Mouse (Mus musculus): ENCODE measurements around the gene Exoc6b. TPM values are rescaled to one million over a fixed set of nuclear protein-coding genes. Genes with fewer than 3 reads are reported as not detected.
A peak's percentile ranks its signal among the peaks of the same experiment; 100 is the strongest.

Gene Exoc6b
- total and polyA plus RNA-seq, 2 experiments from 2014 or later, result 37.0 to 43.7 TPM

GRCm38 (mm10) chr6:84845665-84846064 lies 223.6 kb downstream of the Exoc6b start:
- no peaks in the 10 kb centered on the region for H3K4me1 ChIP-seq (ENCODE audit: insufficient read depth, low read length)
- 66% methylated on average over 7 of the region's 7 CpGs for WGBS
- H3K36me3 ChIP-seq (ENCODE audit: insufficient read depth, low read length), result peaks cover 5% of the 10 kb centered on the region; the same call in 1 of the 2 replicates
- no peak overlapping the region for H3K4me3 ChIP-seq (ENCODE audit: low read depth, low read length)
- H3K4me2 ChIP-seq (ENCODE audit: low read depth, low read length, poor library complexity, severe bottlenecking), result no peak overlapping the region
- ATAC-seq (ENCODE audit: low FRiP score), result no peak
- H3K9me3 ChIP-seq (ENCODE audit: low read length), result no peaks in the 10 kb centered on the region
- DNase-seq (ENCODE audit: low spot score), result no peak
- no peak overlapping the region for H3K9ac ChIP-seq (replicated peaks; ENCODE audit: low read length, poor library complexity, severe bottlenecking)
- no peaks in the 10 kb centered on the region for H3K27me3 ChIP-seq (ENCODE audit: insufficient read depth, low read length)
- H3K27ac ChIP-seq (ENCODE audit: low read depth, low read length), result no peak overlapping the region
- TF ChIP-seq CTCF (IDR thresholded peaks at IDR 0.05), result no peak

GRCm38 (mm10) chr6:84841138-84841537 lies 228.2 kb downstream of the Exoc6b start:
- no peak overlapping the region for H3K27ac ChIP-seq (ENCODE audit: low read depth, low read length)
- ATAC-seq (ENCODE audit: low FRiP score) (no peak), DNase-seq (ENCODE audit: low spot score) (no peak)
- H3K36me3 ChIP-seq (ENCODE audit: insufficient read depth, low read length), result no peaks in the 10 kb centered on the region
- H3K9me3 ChIP-seq (ENCODE audit: low read length), result no peaks in the 10 kb centered on the region
- H3K27me3 ChIP-seq (ENCODE audit: insufficient read depth, low read length), result no peaks in the 10 kb centered on the region
- TF ChIP-seq CTCF (IDR thresholded peaks at IDR 0.05), result no peak
- no peak overlapping the region for H3K4me2 ChIP-seq (ENCODE audit: low read depth, low read length, poor library complexity, severe bottlenecking)
- no peaks in the 10 kb centered on the region for H3K4me1 ChIP-seq (ENCODE audit: insufficient read depth, low read length)
- no peak overlapping the region for H3K4me3 ChIP-seq (ENCODE audit: low read depth, low read length)
- no peak overlapping the region for H3K9ac ChIP-seq (replicated peaks; ENCODE audit: low read length, poor library complexity, severe bottlenecking)

GRCm38 (mm10) chr6:84807546-84807945 lies 261.8 kb downstream of the Exoc6b start:
- Histone ChIP-seq H3K4me1 (ENCODE audit: insufficient read depth, low read length) (no peaks in the 10 kb centered on the region), H3K9ac (replicated peaks; ENCODE audit: low read length, poor library complexity, severe bottlenecking) (no peak overlapping the region), H3K9me3 (ENCODE audit: low read length) (no peaks in the 10 kb centered on the region), H3K27ac (ENCODE audit: low read depth, low read length) (no peak overlapping the region), H3K4me2 (ENCODE audit: low read depth, low read length, poor library complexity, severe bottlenecking) (no peak overlapping the region), H3K36me3 (ENCODE audit: insufficient read depth, low read length) (peaks cover 4% of the 10 kb centered on the region), H3K4me3 (ENCODE audit: low read depth, low read length) (no peak overlapping the region), H3K27me3 (ENCODE audit: insufficient read depth, low read length) (no peaks in the 10 kb centered on the region)
- no peak for ATAC-seq (ENCODE audit: low FRiP score)
- no peak for TF ChIP-seq CTCF (IDR thresholded peaks at IDR 0.05)
- WGBS, result 91% methylated on average over 7 of the region's 7 CpGs
- no peak for DNase-seq (ENCODE audit: low spot score)

GRCm38 (mm10) chr6:84806132-84806730 lies 263.1 kb downstream of the Exoc6b start:
- WGBS, result 49% methylated on average over 2 of the region's 2 CpGs
- Histone ChIP-seq H3K27me3 (ENCODE audit: insufficient read depth, low read length) (no peaks in the 10 kb centered on the region), H3K4me3 (ENCODE audit: low read depth, low read length) (no peak overlapping the region), H3K9me3 (ENCODE audit: low read length) (no peaks in the 10 kb centered on the region), H3K4me2 (ENCODE audit: low read depth, low read length, poor library complexity, severe bottlenecking) (no peak overlapping the region), H3K27ac (ENCODE audit: low read depth, low read length) (no peak overlapping the region), H3K36me3 (ENCODE audit: insufficient read depth, low read length) (peaks cover 3% of the 10 kb centered on the region), H3K4me1 (ENCODE audit: insufficient read depth, low read length) (no peaks in the 10 kb centered on the region), H3K9ac (replicated peaks; ENCODE audit: low read length, poor library complexity, severe bottlenecking) (no peak overlapping the region)
- DNase-seq (ENCODE audit: low spot score), result peak; percentile 41
- TF ChIP-seq CTCF (IDR thresholded peaks at IDR 0.05), result no peak
- ATAC-seq (ENCODE audit: low FRiP score), result no peak; the same call in 1 of the 2 replicates

GRCm38 (mm10) chr6:84798736-84799135 lies 270.6 kb downstream of the Exoc6b start:
- 92% methylated on average over 3 of the region's 3 CpGs for WGBS
- ATAC-seq (ENCODE audit: low FRiP score) (no peak), DNase-seq (ENCODE audit: low spot score) (no peak)
- Histone ChIP-seq H3K27ac (ENCODE audit: low read depth, low read length) (no peak overlapping the region), H3K27me3 (ENCODE audit: insufficient read depth, low read length) (no peaks in the 10 kb centered on the region), H3K4me3 (ENCODE audit: low read depth, low read length) (no peak overlapping the region), H3K36me3 (ENCODE audit: insufficient read depth, low read length) (no peaks in the 10 kb centered on the region), H3K9me3 (ENCODE audit: low read length) (no peaks in the 10 kb centered on the region), H3K4me1 (ENCODE audit: insufficient read depth, low read length) (no peaks in the 10 kb centered on the region), H3K9ac (replicated peaks; ENCODE audit: low read length, poor library complexity, severe bottlenecking) (no peak overlapping the region), H3K4me2 (ENCODE audit: low read depth, low read length, poor library complexity, severe bottlenecking) (no peak overlapping the region)
- no peak for TF ChIP-seq CTCF (IDR thresholded peaks at IDR 0.05)

GRCm38 (mm10) chr6:84783994-84784393 lies 285.3 kb downstream of the Exoc6b start:
- ATAC-seq (ENCODE audit: low FRiP score) (no peak), DNase-seq (ENCODE audit: low spot score) (no peak)
- WGBS, result 85% methylated on average over 2 of the region's 2 CpGs

More at GRCm38 (mm10) chr6:84783994-84784393, 285.3 kb downstream of the Exoc6b start:
- no peaks in the 10 kb centered on the region for H3K4me1 ChIP-seq (ENCODE audit: insufficient read depth, low read length)
- no peaks in the 10 kb centered on the region for H3K27me3 ChIP-seq (ENCODE audit: insufficient read depth, low read length)
- no peak overlapping the region for H3K27ac ChIP-seq (ENCODE audit: low read depth, low read length)
- no peak overlapping the region for H3K4me3 ChIP-seq (ENCODE audit: low read depth, low read length)
- no peak for TF ChIP-seq CTCF (IDR thresholded peaks at IDR 0.05)
- H3K36me3 ChIP-seq (ENCODE audit: insufficient read depth, low read length), result no peaks in the 10 kb centered on the region
- H3K9me3 ChIP-seq (ENCODE audit: low read length), result no peaks in the 10 kb centered on the region
- no peak overlapping the region for H3K4me2 ChIP-seq (ENCODE audit: low read depth, low read length, poor library complexity, severe bottlenecking)
- H3K9ac ChIP-seq (replicated peaks; ENCODE audit: low read length, poor library complexity, severe bottlenecking), result no peak overlapping the region
